Mouse (Mus musculus): ENCODE data around the gene Mpig6b. TPM values are rescaled to one million over a fixed set of nuclear protein-coding genes. Genes with fewer than 3 reads are reported as not detected.

Mpig6b gene
- 0.49 and 0.52 TPM in 2 replicates for polyA plus RNA-seq (2015; fragmentation: Nextera tagmentation; extraction: Ambion mirVana)

DNA sequence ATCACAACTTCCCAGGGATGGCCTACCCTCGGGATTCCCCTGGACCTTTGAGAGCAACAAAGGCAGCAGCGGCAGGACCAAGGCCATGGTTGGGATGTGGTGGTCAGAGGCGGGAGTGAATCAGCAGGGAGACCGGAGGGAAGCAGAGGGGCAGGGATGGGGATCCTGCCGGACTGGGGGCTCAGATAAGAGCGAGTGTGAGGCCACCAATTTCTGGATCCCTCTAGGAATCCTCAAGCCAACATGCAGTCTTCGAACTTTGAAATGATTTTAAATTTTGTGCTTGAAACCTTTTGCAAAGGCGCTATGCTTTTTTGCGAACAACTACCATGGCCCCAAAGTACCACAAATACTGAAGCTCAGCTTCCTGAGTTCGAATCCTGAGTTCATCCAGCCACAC, at the start of gene Mpig6b:
Mpig6b (minus strand) TSS at position 101 of the 400 bp plus-strand sequence.
- H3K27ac ChIP-seq (ENCODE audit: low read length), result peak within 1 kb of the TSS; percentile 56
- ATAC-seq (ENCODE audit: low FRiP score, low TSS enrichment), result no peak
- 0 out of 2 replicates have a peak, but pooled peaks cover 7% of the 10 kb centered on the region for H3K27me3 ChIP-seq (ENCODE audit: insufficient read depth, low read length)
- H3K4me3 ChIP-seq (ENCODE audit: low read length), result peak within 1 kb of the TSS; percentile 43
- peak within 1 kb of the TSS; percentile 59 for H3K4me2 ChIP-seq (replicated peaks; ENCODE audit: low read depth, low read length)
- H3K36me3 ChIP-seq (ENCODE audit: insufficient read depth, low read length), result peaks cover 18% of the 10 kb centered on the region
- whole genome bisulfite sequencing, result 48% methylated on average over 10 of the region's 10 CpGs
- H3K9me3 ChIP-seq (ENCODE audit: low read length), result no peaks in the 10 kb centered on the region
- peaks cover 24% of the 10 kb centered on the region for H3K4me1 ChIP-seq (ENCODE audit: insufficient read depth, low read length)
- peak within 1 kb of the TSS; percentile 29 for H3K9ac ChIP-seq (replicated peaks; ENCODE audit: low read length)

GRCm38 (mm10) chr17:35115046-35116019, 49.3 kb upstream of the Mpig6b start, which contains the start of gene Ly6g5b:
Ly6g5b (minus strand) TSS chr17:35115428.
- 81% methylated on average over 8 of the region's 8 CpGs for WGBS
- no peaks in the 10 kb centered on the region for H3K9me3 ChIP-seq (ENCODE audit: low read length)
- H3K36me3 ChIP-seq (ENCODE audit: insufficient read depth, low read length), result peaks cover 47% of the 10 kb centered on the region
- H3K4me2 ChIP-seq (replicated peaks; ENCODE audit: low read depth, low read length), result no peak within 1 kb of the TSS
- no peak for ATAC-seq (ENCODE audit: low FRiP score, low TSS enrichment)
- no peak within 1 kb of the TSS for H3K4me3 ChIP-seq (ENCODE audit: low read length)
- no peaks in the 10 kb centered on the region for H3K27me3 ChIP-seq (ENCODE audit: insufficient read depth, low read length)
- no peak within 1 kb of the TSS for H3K9ac ChIP-seq (replicated peaks; ENCODE audit: low read length)
- H3K4me1 ChIP-seq (ENCODE audit: insufficient read depth, low read length), result peaks cover 8% of the 10 kb centered on the region
- H3K27ac ChIP-seq (ENCODE audit: low read length), result no peak within 1 kb of the TSS

DNA sequence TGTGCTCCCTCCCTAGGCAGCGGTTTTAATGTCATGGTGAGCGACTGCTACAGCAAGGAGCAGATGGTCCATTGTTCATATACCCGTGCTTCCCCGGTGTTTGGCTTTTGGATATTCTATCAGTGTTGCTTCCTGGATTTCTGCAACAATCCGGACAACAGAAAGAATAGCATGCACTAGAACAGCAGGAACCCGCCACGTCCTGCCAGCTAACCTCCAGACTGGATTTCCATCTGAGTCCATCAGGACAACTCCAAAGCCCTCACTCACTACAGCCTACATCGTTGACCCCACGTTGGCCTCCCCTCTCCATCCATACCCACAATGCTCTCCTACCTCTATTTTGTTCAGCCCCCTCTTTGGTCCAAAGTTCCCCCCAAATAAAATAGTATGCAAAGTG, 45.8 kb upstream of the Mpig6b start:
- Histone ChIP-seq H3K9me3 (ENCODE audit: low read length) (no peaks in the 10 kb centered on the region), H3K27ac (ENCODE audit: low read length) (no peak overlapping the region), H3K9ac (replicated peaks; ENCODE audit: low read length) (no peak overlapping the region), H3K27me3 (ENCODE audit: insufficient read depth, low read length) (no peaks in the 10 kb centered on the region), H3K4me3 (ENCODE audit: low read length) (no peak overlapping the region), H3K4me1 (ENCODE audit: insufficient read depth, low read length) (no peaks in the 10 kb centered on the region), H3K4me2 (replicated peaks; ENCODE audit: low read depth, low read length) (no peak overlapping the region), H3K36me3 (ENCODE audit: insufficient read depth, low read length) (peaks cover 24% of the 10 kb centered on the region)
- 69% methylated on average over 9 of the region's 9 CpGs for WGBS
- no peak for ATAC-seq (ENCODE audit: low FRiP score, low TSS enrichment)

- H3K4me1 ChIP-seq (ENCODE audit: insufficient read depth, low read length), result peaks cover 10% of the 10 kb centered on the region
- no peak within 1 kb of the TSS for H3K27ac ChIP-seq (ENCODE audit: low read length)
- no peak within 1 kb of the TSS for H3K4me2 ChIP-seq (replicated peaks; ENCODE audit: low read depth, low read length)
- WGBS, result 77% methylated on average over 6 of the region's 6 CpGs
- 0 out of 2 replicates have a peak, but pooled peaks cover 4% of the 10 kb centered on the region for H3K36me3 ChIP-seq (ENCODE audit: insufficient read depth, low read length)
- H3K9me3 ChIP-seq (ENCODE audit: low read length), result no peaks in the 10 kb centered on the region
- no peaks in the 10 kb centered on the region for H3K27me3 ChIP-seq (ENCODE audit: insufficient read depth, low read length)
- ATAC-seq (ENCODE audit: low FRiP score, low TSS enrichment), result no peak
- no peak within 1 kb of the TSS for H3K4me3 ChIP-seq (ENCODE audit: low read length)
- H3K9ac ChIP-seq (replicated peaks; ENCODE audit: low read length), result no peak within 1 kb of the TSS
Measured at GRCm38 (mm10) chr17:35108097-35108496, 42.1 kb upstream of the Mpig6b start, which contains the start of gene Ly6g5c. Ly6g5c (plus strand) TSS chr17:35108279.

DNA sequence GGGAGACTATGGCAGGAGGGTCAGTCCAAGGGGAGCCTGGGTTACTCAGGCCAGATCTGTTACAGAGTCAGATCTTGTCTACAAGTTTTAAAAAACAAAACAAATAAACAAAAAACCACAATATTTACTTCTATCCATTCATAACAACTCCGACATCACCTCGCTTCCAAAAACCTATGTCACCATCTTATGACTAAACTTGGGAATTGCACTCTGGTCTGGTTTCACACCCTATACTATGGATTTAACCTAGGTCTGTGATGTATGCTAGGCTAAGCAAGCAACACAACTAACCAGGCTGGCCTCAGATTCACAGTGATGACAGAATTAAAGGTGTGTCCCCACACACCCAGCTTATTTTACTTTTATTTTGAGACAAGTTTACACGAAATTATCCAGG, 40.5 kb upstream of the Mpig6b start:
- Histone ChIP-seq H3K4me1 (ENCODE audit: insufficient read depth, low read length) (peaks cover 24% of the 10 kb centered on the region), H3K27me3 (ENCODE audit: insufficient read depth, low read length) (no peaks in the 10 kb centered on the region), H3K36me3 (ENCODE audit: insufficient read depth, low read length) (peaks cover 19% of the 10 kb centered on the region), H3K4me2 (replicated peaks; ENCODE audit: low read depth, low read length) (0 out of 2 replicates have a peak overlapping the region, but pooled peaks have one; percentile 46), H3K9ac (replicated peaks; ENCODE audit: low read length) (peak overlapping the region; percentile 51; the same call in 1 of the 2 replicates), H3K9me3 (ENCODE audit: low read length) (no peaks in the 10 kb centered on the region), H3K4me3 (ENCODE audit: low read length) (no peak overlapping the region; the same call in 1 of the 2 replicates), H3K27ac (ENCODE audit: low read length) (no peak overlapping the region; the same call in 1 of the 2 replicates)
- 76% methylated on average over 3 of the region's 3 CpGs for WGBS
- ATAC-seq (ENCODE audit: low FRiP score, low TSS enrichment), result no peak

- Histone ChIP-seq H3K4me3 (ENCODE audit: low read length) (peak overlapping the region; percentile 21), H3K27ac (ENCODE audit: low read length) (peak overlapping the region; percentile 24), H3K4me2 (replicated peaks; ENCODE audit: low read depth, low read length) (peak overlapping the region; percentile 46), H3K9ac (replicated peaks; ENCODE audit: low read length) (peak overlapping the region; percentile 51), H3K4me1 (ENCODE audit: insufficient read depth, low read length) (peaks cover 31% of the 10 kb centered on the region), H3K9me3 (ENCODE audit: low read length) (no peaks in the 10 kb centered on the region), H3K36me3 (ENCODE audit: insufficient read depth, low read length) (peaks cover 25% of the 10 kb centered on the region), H3K27me3 (ENCODE audit: insufficient read depth, low read length) (no peaks in the 10 kb centered on the region)
- 21% methylated on average over 13 of the region's 13 CpGs for WGBS
- ATAC-seq (ENCODE audit: low FRiP score, low TSS enrichment), result no peak; the same call in 1 of the 2 replicates
Measured at GRCm38 (mm10) chr17:35105740-35106389, 39.9 kb upstream of the Mpig6b start.

GRCm38 (mm10) chr17:35104754-35105153, 38.8 kb upstream of the Mpig6b start:
- ATAC-seq (ENCODE audit: low FRiP score, low TSS enrichment), result no peak

DNA sequence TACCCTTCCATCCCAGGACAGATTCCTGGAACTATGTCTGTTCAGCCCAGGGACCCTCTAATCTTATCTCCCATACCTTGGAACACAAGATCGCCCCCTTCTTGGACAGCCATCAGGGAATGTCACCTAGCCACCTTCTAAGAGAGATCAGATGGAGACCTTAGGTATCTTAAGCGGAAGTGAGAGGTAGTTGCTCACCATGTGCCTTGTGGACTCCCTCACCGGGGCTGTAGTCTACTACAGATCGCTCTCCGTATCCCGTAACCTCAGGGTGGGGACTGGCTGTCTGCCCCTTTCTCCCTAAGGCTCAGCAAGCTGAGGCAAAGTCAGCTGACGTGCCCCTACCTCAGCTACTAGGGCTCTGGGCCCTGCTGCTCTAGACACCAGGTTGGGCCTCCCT, 38.1 kb upstream of the Mpig6b start:
- H3K4me3 ChIP-seq (ENCODE audit: low read length), result no peak overlapping the region
- peak overlapping the region; percentile 61; the same call in 1 of the 2 replicates for H3K27ac ChIP-seq (ENCODE audit: low read length)
- no peak overlapping the region for H3K9ac ChIP-seq (replicated peaks; ENCODE audit: low read length)
- H3K9me3 ChIP-seq (ENCODE audit: low read length), result no peaks in the 10 kb centered on the region
- no peak for ATAC-seq (ENCODE audit: low FRiP score, low TSS enrichment)
- H3K4me1 ChIP-seq (ENCODE audit: insufficient read depth, low read length), result peaks cover 42% of the 10 kb centered on the region
- 93% methylated on average over 7 of the region's 7 CpGs for WGBS
- peaks cover 35% of the 10 kb centered on the region for H3K36me3 ChIP-seq (ENCODE audit: insufficient read depth, low read length)
- no peak overlapping the region for H3K4me2 ChIP-seq (replicated peaks; ENCODE audit: low read depth, low read length)
- no peaks in the 10 kb centered on the region for H3K27me3 ChIP-seq (ENCODE audit: insufficient read depth, low read length)

More at GRCm38 (mm10) chr17:35104754-35105153, 38.8 kb upstream of the Mpig6b start:
- Histone ChIP-seq H3K4me2 (replicated peaks; ENCODE audit: low read depth, low read length) (no peak overlapping the region), H3K27me3 (ENCODE audit: insufficient read depth, low read length) (no peaks in the 10 kb centered on the region), H3K36me3 (ENCODE audit: insufficient read depth, low read length) (peaks cover 34% of the 10 kb centered on the region), H3K27ac (ENCODE audit: low read length) (no peak overlapping the region), H3K4me1 (ENCODE audit: insufficient read depth, low read length) (peaks cover 42% of the 10 kb centered on the region), H3K4me3 (ENCODE audit: low read length) (no peak overlapping the region), H3K9me3 (ENCODE audit: low read length) (no peaks in the 10 kb centered on the region), H3K9ac (replicated peaks; ENCODE audit: low read length) (no peak overlapping the region)
- 67% methylated on average over 6 of the region's 6 CpGs for WGBS

DNA sequence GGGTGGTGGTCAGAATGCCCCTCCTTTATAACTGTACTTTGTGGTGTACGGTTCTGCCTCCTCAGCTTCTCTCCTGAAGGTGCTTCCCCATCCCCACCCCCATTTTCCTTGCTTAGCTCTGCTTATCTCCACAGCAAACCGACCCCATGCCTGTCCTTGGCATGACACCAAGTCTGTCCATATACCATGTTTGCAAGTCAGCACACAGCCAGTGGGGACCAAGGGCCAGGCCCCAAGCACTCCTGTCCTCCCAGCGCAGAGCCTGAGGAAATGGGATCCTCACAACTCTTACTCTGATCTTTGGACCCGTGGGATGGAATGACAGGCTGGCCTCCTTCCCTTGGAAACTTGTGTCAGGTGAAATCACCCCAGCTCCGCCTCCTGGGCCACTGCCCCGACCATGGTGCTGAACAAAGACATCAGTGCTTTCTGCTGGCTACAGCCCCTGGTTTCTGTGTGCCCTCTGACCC, 37.3 kb upstream of the Mpig6b start:
- peaks cover 42% of the 10 kb centered on the region for H3K36me3 ChIP-seq (ENCODE audit: insufficient read depth, low read length)
- peak overlapping the region; percentile 61; the same call in 1 of the 2 replicates for H3K27ac ChIP-seq (ENCODE audit: low read length)
- no peak overlapping the region for H3K4me2 ChIP-seq (replicated peaks; ENCODE audit: low read depth, low read length)
- H3K9ac ChIP-seq (replicated peaks; ENCODE audit: low read length), result 0 out of 2 replicates have a peak overlapping the region, but pooled peaks have one; percentile 41
- WGBS, result 50% methylated on average over 6 of the region's 6 CpGs
- no peak overlapping the region for H3K4me3 ChIP-seq (ENCODE audit: low read length)
- no peaks in the 10 kb centered on the region for H3K9me3 ChIP-seq (ENCODE audit: low read length)
- ATAC-seq (ENCODE audit: low FRiP score, low TSS enrichment), result peak; percentile 44; the same call in 1 of the 2 replicates
- H3K27me3 ChIP-seq (ENCODE audit: insufficient read depth, low read length), result no peaks in the 10 kb centered on the region
- peaks cover 42% of the 10 kb centered on the region for H3K4me1 ChIP-seq (ENCODE audit: insufficient read depth, low read length)
